Mouse (Mus musculus) adipose tissue, adult 10 weeks (tissue): ENCODE data around the gene Tyk2. TPM values are rescaled to one million over a fixed set of nuclear protein-coding genes. Genes with fewer than 3 reads are reported as not detected.

Experiments used
- polyA plus RNA-seq: library from polyadenylated mRNA; stranded (reverse); fragments of 350-450 nt; fragmentation: Illumina TruSeq; extraction: RNeasy Lipid Tissue Mini Kit (QIAGEN cat#74804); gene quantifications from one replicate; pipeline ENCODE4 v1.2.3, GENCODE M21; 2014; ENCODE audit warnings: low read depth, low replicate concordance

The Tyk2 gene
- polyA plus RNA-seq = 17.2 TPM

DNA sequence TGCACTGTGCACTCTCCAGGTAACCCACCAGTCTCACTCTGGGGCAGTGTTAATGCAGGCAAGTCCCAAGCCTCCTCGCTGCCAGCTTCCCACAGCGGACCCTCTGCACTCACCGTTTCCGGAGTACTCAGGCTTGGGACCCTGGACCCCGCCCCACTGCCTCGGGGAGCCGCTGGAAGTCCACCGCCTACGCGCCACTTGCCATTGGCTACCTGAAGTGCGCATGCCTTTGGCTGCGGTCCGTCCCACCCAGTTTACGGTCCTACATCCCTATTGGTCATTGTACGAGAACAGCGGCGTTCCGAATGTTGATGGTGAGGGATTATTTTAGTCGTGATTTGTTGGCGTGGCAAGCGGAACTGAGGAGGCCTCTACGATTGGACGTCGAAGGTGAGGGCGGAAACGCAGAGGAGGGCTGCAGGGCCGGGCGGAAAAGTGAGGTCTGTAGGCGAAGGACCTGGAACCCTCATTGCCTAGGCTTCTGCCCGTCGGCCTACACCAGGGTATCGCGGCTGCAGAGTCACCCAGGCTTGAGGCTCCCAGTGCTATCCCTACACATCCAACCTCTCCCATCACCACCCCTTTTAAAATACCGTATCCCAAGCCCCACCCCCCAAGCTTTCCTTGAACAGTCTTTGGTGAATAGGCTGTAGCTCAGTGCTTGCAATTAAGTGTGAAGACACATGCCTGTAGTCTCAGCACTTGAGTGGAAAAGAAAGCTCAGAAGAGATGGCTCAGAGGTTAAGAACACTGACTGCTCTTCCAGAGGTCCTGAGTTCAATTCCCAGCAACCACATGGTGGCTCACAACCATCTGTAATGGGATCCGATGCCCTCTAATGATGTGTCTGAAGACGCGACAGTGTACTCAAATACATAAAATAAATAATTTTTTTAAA, at the start of gene Tyk2:
Gene Tyk2 (minus strand): TSS at position 185 of the 898 bp plus-strand sequence.

GRCm38 (mm10) chr9:21165041-21165951, 34.3 kb upstream of the Tyk2 start, which contains the start of gene Pde4a:
Pde4a (plus strand) TSS chr9:21165714.

DNA sequence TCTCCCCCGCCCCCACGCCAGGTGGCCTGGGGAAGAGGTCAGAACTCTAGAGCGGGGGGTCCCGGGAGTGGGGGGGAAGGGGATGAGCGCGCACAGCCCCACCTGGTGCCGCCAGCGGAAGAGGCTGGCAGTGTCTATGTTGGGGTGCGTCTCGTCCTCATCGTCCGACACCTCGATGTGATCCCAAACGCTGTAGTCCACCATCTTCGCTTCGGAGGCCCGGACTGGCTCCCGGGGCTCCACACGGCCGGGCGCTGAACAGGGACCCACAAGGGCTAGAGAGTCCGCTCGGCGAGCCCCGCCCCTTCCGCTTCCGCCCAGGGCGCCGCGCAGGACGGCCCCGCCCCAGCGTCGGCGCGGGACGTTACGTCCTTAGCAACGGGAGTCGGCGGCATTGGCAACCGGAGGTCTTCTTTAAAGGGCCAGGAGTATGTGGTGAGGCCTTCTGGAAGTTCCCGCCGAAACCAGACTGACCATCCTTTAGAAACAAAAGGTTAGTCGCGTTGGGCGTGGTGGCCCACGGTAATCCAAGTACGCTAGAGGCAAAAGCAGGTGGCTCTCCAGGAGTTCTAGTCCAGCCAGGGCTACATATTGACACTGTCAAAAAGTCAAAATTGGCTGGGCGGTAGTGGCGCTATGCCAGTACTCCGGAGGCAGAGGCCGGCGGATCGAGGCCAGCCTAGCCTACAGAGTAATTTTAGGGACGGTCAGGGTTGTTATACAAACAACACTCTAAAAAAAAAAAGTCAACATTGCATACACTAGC, 18.8 kb upstream of the Tyk2 start, which contains the start of gene Cdc37:
Gene Cdc37 (minus strand): TSS at position 329 of the 766 bp plus-strand sequence.

DNA sequence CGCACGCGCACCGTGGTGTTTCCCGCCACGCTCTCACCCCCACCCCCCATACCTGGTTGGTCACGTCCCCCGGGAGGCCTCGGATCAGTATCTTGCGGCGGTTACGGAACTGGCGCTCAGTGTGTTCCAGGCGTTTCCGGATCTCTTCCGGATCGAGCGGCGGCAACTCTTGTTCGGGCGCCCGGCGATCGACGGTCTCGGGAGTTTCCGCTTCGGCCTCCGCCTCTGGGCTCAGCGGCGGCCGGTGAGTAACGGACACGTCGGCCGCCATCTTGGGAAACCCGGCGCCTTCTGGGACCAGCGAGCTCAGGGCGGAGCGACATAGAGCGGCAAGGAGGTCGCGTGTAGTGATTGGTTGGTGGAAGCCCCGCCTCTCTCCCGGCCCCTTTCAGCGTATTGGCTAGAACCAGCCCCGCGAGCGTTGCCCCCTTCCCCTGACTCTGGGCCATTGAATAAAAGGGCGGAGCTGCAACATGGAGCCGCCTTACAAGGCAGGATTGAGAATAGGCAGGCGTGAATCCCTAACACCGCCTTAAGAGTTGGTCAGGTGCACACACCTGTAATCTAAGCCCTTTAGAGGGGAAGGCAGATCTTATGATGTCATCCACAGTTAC, 39.2 kb downstream of the Tyk2 start, which contains the start of the genes Gm38431 and Raver1:
Gene Gm38431 (minus strand): TSS at position 291 of the 614 bp plus-strand sequence.
Gene Raver1 (minus strand): TSS at position 302 of the 614 bp plus-strand sequence.

GRCm38 (mm10) chr9:21073044-21073840, 57.8 kb downstream of the Tyk2 start, which contains the start of the genes Gm49373 and Fdx1l:
Gm49373 (minus strand) TSS chr9:21073096.
Fdx1l (minus strand) TSS chr9:21073614.

DNA sequence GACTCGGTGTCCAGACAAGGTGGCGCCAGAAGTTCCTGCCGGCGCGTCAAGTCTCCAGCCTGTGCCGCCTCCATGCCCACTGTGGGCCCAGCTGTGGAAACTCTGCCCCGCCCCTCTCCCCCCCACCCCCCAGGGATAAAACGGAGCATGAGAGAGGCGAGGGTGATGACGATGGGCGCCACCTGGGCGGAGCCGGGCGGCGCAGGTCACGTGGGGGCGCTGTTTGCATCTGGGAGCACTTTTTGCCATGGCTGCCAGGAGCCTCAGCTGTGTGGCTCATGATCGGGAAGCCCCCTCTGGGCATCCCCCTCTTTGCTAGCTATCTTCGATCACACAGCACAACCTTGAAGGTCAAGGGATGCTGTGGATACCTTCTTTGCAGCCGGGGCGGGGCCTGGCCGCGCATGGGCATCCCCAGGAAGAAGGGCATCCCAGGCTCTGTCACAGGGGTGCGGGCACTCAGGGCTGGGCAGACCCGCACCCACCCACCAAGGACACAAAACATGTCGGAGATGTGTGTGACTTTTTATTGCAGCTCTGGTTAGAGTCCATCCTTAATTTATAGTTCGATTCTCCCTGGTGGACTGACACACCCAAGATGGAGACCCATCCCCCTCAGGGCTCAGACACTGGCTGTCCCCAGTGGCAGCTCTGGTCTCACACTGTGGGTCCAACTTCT, 63.9 kb downstream of the Tyk2 start, which contains the start of gene Zglp1:
Gene Zglp1 (minus strand): TSS at position 88 of the 679 bp plus-strand sequence.

Other genes starting within 250 kb of the Tyk2 start
- 19.4 TPM for gene Ppan, start 243.1 kb downstream of the Tyk2 start, polyA plus RNA-seq
- gene Eif3g, start 232.6 kb downstream of the Tyk2 start, polyA plus RNA-seq = 137 TPM
- gene Dnmt1, start 171.4 kb downstream of the Tyk2 start, polyA plus RNA-seq = 16.9 TPM
- 2.8 TPM for gene S1pr2, start 154.5 kb downstream of the Tyk2 start, polyA plus RNA-seq
- gene Mrpl4, start 128.5 kb downstream of the Tyk2 start, polyA plus RNA-seq = 49.4 TPM
- 14.0 TPM for gene Icam1, start 115.3 kb downstream of the Tyk2 start, polyA plus RNA-seq
- gene Icam4, start 101.9 kb downstream of the Tyk2 start, polyA plus RNA-seq = 0.32 TPM
- gene Icam5, start 99.2 kb downstream of the Tyk2 start, polyA plus RNA-seq = not detected
- gene Zglp1, start 64.2 kb downstream of the Tyk2 start, polyA plus RNA-seq = not detected
- not detected for gene Gm49373, start 58.1 kb downstream of the Tyk2 start, polyA plus RNA-seq
- 38.2 TPM for gene Fdx1l, start 57.6 kb downstream of the Tyk2 start, polyA plus RNA-seq
- gene Gm38431, start 39.2 kb downstream of the Tyk2 start, polyA plus RNA-seq = 1.4 TPM
- gene Raver1, start 39.2 kb downstream of the Tyk2 start, polyA plus RNA-seq = 32.1 TPM
- 120 TPM for gene Cdc37, start 18.7 kb upstream of the Tyk2 start, polyA plus RNA-seq
- gene Pde4a, start 34.5 kb upstream of the Tyk2 start, polyA plus RNA-seq = 16.0 TPM
- gene Keap1, start 108.1 kb upstream of the Tyk2 start, polyA plus RNA-seq = 33.5 TPM
- not detected for gene S1pr5, start 117.2 kb upstream of the Tyk2 start, polyA plus RNA-seq
- 18.9 TPM for gene Atg4d, start 134.1 kb upstream of the Tyk2 start, polyA plus RNA-seq
- 30.1 TPM for gene Kri1, start 156.7 kb upstream of the Tyk2 start, polyA plus RNA-seq
- 13.7 TPM for gene Cdkn2d, start 160.2 kb upstream of the Tyk2 start, polyA plus RNA-seq
- gene Ap1m2, start 181.1 kb upstream of the Tyk2 start, polyA plus RNA-seq = 73.5 TPM
- 39.7 TPM for gene Slc44a2, start 189.5 kb upstream of the Tyk2 start, polyA plus RNA-seq
- 44.6 TPM for gene Ilf3, start 236.6 kb upstream of the Tyk2 start, polyA plus RNA-seq